Mouse (Mus musculus) intestine, postnatal 0 days (tissue): ENCODE data around the gene Dspp. TPM values are rescaled to one million over a fixed set of nuclear protein-coding genes. Genes with fewer than 3 reads are reported as not detected.

Experiments used
- ATAC-seq: fragments of 200-750 bp; cut with Nextera tagmentation; 2 replicates; pipeline ENCODE4 v1.8.0; 2017; ENCODE audit warnings: mild to moderate bottlenecking, moderate TSS enrichment, moderate library complexity
- H3K27ac ChIP-seq: fragments of 300-500 bp; sonication (generic); 2 replicates; pipeline ENCODE4 v1.5.1; 2014; ENCODE audit warnings: mild to moderate bottlenecking, low read depth, low read length, moderate library complexity
- H3K27me3 ChIP-seq: fragments of 300-500 bp; sonication (generic); replicated peaks from 2 replicates; pipeline ENCODE4 v1.6.1; 2014; ENCODE audit warnings: low read length, mixed read lengths; ENCODE audit not compliant: control insufficient read depth, insufficient read depth
- H3K36me3 ChIP-seq: fragments of 300-500 bp; sonication (generic); 2 replicates; pipeline ENCODE4 v1.6.1; 2014; ENCODE audit warnings: mild to moderate bottlenecking, moderate library complexity; ENCODE audit not compliant: control insufficient read depth, insufficient read depth
- H3K4me1 ChIP-seq: fragments of 300-500 bp; sonication (generic); replicated peaks from 2 replicates; pipeline ENCODE4 v1.6.1; 2014; ENCODE audit warnings: antibody characterized with exemption, low read length, mixed read lengths; ENCODE audit not compliant: control insufficient read depth, insufficient read depth
- H3K4me2 ChIP-seq: fragments of 300-500 bp; sonication (generic); replicated peaks from 2 replicates; pipeline ENCODE4 v1.6.1; 2014; ENCODE audit warnings: low read depth, mild to moderate bottlenecking, moderate library complexity
- H3K4me3 ChIP-seq: fragments of 300-500 bp; sonication (generic); 2 replicates; pipeline ENCODE4 v1.5.1; 2014; ENCODE audit warnings: low read depth, low read length
- H3K9ac ChIP-seq: fragments of 300-500 bp; sonication (generic); 2 replicates; pipeline ENCODE4 v1.6.1; 2014; ENCODE audit warnings: mild to moderate bottlenecking, low read depth, low read length
- H3K9me3 ChIP-seq: fragments of 300-500 bp; sonication (generic); 2 replicates; pipeline ENCODE4 v1.6.1; 2016; ENCODE audit warnings: mixed run types; ENCODE audit not compliant: control insufficient read depth
- CTCF ChIP-seq: sonication (generic); IDR thresholded peaks from 2 replicates; pipeline ENCODE4 v1.5.1; 2016; ENCODE audit warnings: low read depth, mild to moderate bottlenecking, control low read depth, antibody characterized with exemption, moderate library complexity
- WGBS: fragments of 180-500 bp; shearing (Covaris S2); extraction: QIAGEN DNeasy Blood & Tissue Kit; methylation state at CpG from one replicate; pipeline ENCODE4 v1.1.7; 2014; 5-methylcytosine and 5-hydroxymethylcytosine counted together
- polyA plus RNA-seq: library from polyadenylated mRNA; unstranded; fragments of >200 nt; fragmentation: Nextera tagmentation; extraction: Ambion mirVana; gene quantifications from 2 replicates; pipeline ENCODE4 v1.2.1, GENCODE M21; 2015

Dspp gene
- polyA plus RNA-seq, result not detected in 2 replicates

GRCm38 (mm10) chr5:104170412-104170811 lies at the start of gene Dspp:
Dspp (plus strand) TSS chr5:104170712.
- TF ChIP-seq CTCF, result no peak
- 77% methylated on average over 7 of the region's 7 CpGs for WGBS
- no peak for ATAC-seq
- H3K27ac ChIP-seq, result no peak within 1 kb of the TSS
- no peak within 1 kb of the TSS for H3K4me2 ChIP-seq
- H3K27me3 ChIP-seq, result no peaks in the 10 kb centered on the region
- H3K4me3 ChIP-seq, result no peak within 1 kb of the TSS
- H3K4me1 ChIP-seq, result no peaks in the 10 kb centered on the region
- H3K36me3 ChIP-seq, result no peaks in the 10 kb centered on the region
- H3K9ac ChIP-seq, result no peak within 1 kb of the TSS
- H3K9me3 ChIP-seq, result no peaks in the 10 kb centered on the region

DNA sequence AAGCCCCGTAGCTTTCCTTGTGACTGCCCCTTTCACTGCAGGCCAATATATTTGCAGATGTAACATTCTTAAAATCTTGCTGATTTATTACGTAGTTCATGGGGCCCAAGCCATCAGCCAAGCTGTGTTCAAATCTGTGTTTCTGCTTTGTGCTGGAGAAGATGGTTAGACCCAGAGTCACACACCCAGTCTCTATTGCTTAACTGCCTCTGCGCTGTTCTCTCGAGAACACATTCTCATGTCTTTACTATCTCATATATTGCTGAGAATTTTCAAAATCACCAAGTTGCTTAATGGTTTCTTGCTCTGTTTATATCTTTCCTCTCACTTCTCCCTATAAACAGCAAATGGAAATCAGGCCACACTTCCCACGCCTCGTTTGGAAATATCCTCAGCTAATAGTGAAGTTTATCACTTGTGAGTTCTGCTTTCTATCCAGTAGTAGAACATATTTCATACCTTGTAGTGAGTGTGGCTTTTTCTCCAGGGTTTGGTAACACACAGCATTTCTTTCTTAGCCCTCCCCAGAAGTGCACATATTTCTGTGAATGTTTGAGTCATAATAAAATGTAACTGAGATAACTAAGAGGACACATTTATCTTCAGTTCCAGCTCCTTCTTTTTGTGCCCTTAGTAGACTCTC lies 46.4 kb upstream of the Dspp start:
- Histone ChIP-seq H3K27me3 (no peaks in the 10 kb centered on the region), H3K9ac (no peak overlapping the region), H3K4me2 (no peak overlapping the region), H3K27ac (no peak overlapping the region), H3K4me1 (no peaks in the 10 kb centered on the region), H3K9me3 (no peaks in the 10 kb centered on the region), H3K4me3 (no peak overlapping the region), H3K36me3 (no peaks in the 10 kb centered on the region)
- 56% methylated on average over 6 of the region's 6 CpGs for WGBS
- ATAC-seq, result no peak
- TF ChIP-seq CTCF, result no peak

DNA sequence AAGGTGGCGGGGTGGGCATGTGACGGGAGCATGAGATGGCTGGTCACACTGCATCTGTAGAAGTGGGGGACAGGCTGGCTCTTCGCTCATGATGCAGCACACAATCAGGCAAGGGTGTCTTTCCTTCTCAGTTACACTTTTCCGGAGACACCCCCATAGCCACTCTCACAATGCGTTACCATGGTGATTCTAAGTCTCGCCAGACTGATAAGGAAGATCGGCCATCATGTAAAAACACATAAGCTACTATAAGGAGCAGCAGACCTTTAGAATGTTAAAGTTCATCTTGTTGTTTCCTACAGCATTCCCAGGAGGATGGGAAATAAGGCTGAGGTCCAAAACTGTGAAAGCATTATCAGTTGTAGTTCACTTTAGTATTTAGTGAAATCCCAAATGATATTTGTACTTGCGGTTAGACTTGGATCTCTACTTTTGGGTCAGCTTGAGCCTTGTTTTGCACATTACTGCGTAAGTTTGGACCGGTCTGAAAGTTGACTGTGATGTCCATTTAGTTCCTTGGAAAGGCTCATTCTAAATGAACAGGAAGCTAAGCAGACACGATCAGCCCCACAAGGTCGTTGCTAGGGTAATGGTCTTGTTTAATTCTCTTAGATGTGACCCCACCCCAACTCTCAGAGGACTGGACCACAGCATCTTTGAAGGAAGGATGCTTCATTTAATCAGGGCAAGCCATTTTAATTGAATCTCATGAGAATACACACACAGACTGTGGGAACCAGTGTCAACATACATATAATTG lies 43.8 kb upstream of the Dspp start:
- ATAC-seq, result no peak
- H3K4me1 ChIP-seq, result no peaks in the 10 kb centered on the region
- 77% methylated on average over 12 of the region's 12 CpGs for WGBS
- no peak for TF ChIP-seq CTCF
- H3K4me3 ChIP-seq, result no peak overlapping the region
- H3K9ac ChIP-seq, result no peak overlapping the region
- no peaks in the 10 kb centered on the region for H3K36me3 ChIP-seq
- H3K27ac ChIP-seq, result no peak overlapping the region
- H3K27me3 ChIP-seq, result no peaks in the 10 kb centered on the region
- H3K9me3 ChIP-seq, result no peaks in the 10 kb centered on the region
- H3K4me2 ChIP-seq, result no peak overlapping the region

- H3K27ac ChIP-seq, result no peak overlapping the region
- no peaks in the 10 kb centered on the region for H3K36me3 ChIP-seq
- no peak overlapping the region for H3K9ac ChIP-seq
- no peak for ATAC-seq
- no peaks in the 10 kb centered on the region for H3K9me3 ChIP-seq
- no peak overlapping the region for H3K4me2 ChIP-seq
- no peaks in the 10 kb centered on the region for H3K4me1 ChIP-seq
- H3K4me3 ChIP-seq, result no peak overlapping the region
- H3K27me3 ChIP-seq, result no peaks in the 10 kb centered on the region
- 81% methylated on average over 1 of the region's 1 CpGs for WGBS
- TF ChIP-seq CTCF, result no peak
Observed at GRCm38 (mm10) chr5:104127351-104127750, 43.2 kb upstream of the Dspp start.

DNA sequence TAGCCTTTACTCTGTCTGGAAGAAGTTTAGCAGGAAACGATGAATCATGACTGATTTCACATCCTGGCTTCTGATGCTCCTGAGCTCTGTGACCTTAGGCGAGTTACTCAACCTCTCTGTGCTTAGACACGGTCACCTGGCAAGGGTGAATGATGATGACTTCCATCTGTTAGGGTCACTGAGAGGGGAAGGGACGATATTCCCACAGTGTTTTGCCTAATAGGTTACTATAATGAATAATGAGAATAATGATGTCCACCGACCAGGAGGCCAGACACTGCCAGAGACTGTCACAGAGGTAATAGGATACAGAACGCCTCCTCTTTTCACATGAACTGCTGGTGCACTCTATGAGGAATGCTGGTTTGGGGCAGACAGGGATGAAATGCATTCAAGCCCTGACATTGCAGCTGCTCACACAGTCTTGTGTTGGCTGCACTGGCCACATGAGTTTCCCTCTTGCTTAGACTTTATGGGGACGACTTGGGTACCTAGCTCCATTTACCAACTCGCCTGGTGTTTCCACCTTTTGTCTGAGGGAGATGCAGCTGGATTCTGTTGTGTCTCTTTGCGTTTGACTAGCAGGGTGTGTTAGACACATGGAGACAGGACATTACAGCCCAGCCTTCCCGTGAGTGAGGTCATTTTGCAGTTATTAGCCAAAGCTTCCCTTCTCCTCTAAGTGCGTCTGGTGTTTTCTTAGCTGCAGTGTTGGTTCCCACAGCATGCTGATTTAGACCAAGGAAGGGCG lies 42.1 kb upstream of the Dspp start:
- no peaks in the 10 kb centered on the region for H3K27me3 ChIP-seq
- no peaks in the 10 kb centered on the region for H3K4me1 ChIP-seq
- no peak overlapping the region for H3K9ac ChIP-seq
- no peak overlapping the region for H3K4me3 ChIP-seq
- H3K27ac ChIP-seq, result no peak overlapping the region
- no peaks in the 10 kb centered on the region for H3K36me3 ChIP-seq
- ATAC-seq, result no peak
- H3K4me2 ChIP-seq, result no peak overlapping the region
- no peak for TF ChIP-seq CTCF
- H3K9me3 ChIP-seq, result no peaks in the 10 kb centered on the region
- 52% methylated on average over 12 of the region's 12 CpGs for WGBS

GRCm38 (mm10) chr5:104130891-104131290 lies 39.6 kb upstream of the Dspp start:
- H3K27me3 ChIP-seq, result no peaks in the 10 kb centered on the region

More at GRCm38 (mm10) chr5:104130891-104131290, 39.6 kb upstream of the Dspp start:
- H3K27ac ChIP-seq, result no peak overlapping the region
- WGBS, result 91% methylated on average over 4 of the region's 4 CpGs
- no peak overlapping the region for H3K4me2 ChIP-seq
- no peaks in the 10 kb centered on the region for H3K36me3 ChIP-seq
- H3K4me3 ChIP-seq, result no peak overlapping the region
- no peak overlapping the region for H3K9ac ChIP-seq
- ATAC-seq, result no peak
- no peaks in the 10 kb centered on the region for H3K4me1 ChIP-seq
- TF ChIP-seq CTCF, result no peak
- no peaks in the 10 kb centered on the region for H3K9me3 ChIP-seq
